Mouse (Mus musculus) urinary bladder, postnatal 4 days (tissue): ENCODE measurements around the gene Pttg1ip.

ENCODE experiments used
- DNase-seq, 2 experiments: peaks; one replicate each; pipeline ENCODE4 v3.0.0; 2021 to 2022; ENCODE audit warnings: low spot score in 2 of 2

The Pttg1ip gene

DNA sequence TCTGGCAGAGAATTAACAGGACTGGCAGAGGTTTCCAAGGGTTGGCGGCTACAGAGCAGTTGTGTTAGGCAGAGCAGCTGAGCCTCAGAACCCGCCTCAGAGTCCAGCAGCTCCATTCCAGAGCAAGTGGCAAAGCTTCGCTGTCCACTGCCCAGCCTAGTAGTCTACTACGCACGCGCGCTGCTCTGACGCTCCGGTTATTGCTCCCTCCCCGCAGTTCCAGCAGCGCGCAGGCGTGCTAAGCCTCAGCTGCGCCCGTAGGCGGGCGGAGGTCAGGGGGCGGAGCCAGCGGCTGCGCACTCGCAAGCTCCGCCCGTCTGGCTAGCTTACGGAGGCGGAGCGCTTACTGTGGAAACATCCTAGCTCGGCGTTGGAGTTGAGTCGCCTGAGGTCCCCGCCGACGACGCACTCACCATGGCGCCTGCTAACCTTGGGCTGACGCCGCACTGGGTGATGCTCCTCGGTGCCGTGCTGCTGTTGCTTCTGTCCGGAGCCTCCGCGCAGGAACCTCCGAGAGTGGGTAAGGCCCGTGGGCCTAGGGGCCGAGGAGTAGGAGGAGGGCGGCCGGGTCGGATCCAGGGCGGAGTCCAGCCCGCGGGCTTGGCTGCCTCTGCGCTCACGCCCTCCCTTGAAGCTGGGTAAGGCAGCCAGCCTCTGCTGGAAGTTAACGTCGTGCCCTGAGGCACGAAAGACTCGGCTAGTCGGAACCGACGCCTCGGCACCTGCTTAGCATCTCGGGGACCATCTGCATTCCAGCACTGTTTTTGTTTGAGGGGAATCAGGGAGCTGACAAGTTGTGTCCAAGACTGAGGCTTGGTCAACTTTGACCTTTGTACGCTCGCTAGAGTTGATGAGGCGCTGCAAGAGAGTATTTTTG lies at the start of gene Pttg1ip:
TSS of gene Pttg1ip (plus strand) at position 313 of the 877 bp plus-strand sequence.
- DNase-seq: peak; percentile 95 to 96

DNA sequence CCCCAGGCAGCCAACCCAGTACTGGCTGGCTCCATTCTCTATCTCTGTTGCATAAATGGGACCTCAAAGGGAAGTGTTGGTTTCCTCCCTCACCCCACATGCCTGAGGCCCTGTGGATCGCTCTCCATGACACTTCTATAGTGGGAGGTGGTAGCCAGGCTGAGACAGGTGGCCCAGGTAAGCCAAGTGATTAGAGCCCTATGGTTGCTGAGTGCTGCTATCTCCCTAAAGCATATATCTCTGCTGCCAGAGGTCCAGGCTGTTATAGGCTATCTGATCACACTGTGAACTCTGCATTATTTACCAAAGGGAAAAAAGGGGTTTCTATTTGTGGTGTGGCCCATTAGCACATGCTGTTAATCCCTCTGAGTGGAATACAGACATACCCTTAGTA lies 49.5 kb upstream of the Pttg1ip start:
- DNase-seq: no peak

DNA sequence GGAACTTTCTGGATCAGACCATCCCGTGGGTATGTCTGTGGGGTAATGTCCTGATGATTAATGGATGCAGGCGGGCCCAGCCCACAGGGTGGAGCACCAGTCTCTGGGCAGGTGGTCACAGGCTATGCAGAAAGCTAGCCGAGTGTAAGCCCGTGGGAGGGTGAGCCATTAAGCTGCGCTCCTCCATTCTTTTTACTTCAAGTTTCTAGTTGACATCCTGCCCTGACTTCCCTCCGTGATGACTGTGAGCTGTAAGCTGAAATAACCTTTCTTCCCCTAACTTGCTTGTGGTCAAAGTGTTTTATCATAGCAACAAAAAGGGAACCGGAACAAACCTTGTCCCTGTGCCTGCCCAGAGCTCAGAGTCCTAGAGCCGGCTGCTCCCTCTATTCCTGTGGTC lies 44.8 kb upstream of the Pttg1ip start:
- DNase-seq: no peak

DNA sequence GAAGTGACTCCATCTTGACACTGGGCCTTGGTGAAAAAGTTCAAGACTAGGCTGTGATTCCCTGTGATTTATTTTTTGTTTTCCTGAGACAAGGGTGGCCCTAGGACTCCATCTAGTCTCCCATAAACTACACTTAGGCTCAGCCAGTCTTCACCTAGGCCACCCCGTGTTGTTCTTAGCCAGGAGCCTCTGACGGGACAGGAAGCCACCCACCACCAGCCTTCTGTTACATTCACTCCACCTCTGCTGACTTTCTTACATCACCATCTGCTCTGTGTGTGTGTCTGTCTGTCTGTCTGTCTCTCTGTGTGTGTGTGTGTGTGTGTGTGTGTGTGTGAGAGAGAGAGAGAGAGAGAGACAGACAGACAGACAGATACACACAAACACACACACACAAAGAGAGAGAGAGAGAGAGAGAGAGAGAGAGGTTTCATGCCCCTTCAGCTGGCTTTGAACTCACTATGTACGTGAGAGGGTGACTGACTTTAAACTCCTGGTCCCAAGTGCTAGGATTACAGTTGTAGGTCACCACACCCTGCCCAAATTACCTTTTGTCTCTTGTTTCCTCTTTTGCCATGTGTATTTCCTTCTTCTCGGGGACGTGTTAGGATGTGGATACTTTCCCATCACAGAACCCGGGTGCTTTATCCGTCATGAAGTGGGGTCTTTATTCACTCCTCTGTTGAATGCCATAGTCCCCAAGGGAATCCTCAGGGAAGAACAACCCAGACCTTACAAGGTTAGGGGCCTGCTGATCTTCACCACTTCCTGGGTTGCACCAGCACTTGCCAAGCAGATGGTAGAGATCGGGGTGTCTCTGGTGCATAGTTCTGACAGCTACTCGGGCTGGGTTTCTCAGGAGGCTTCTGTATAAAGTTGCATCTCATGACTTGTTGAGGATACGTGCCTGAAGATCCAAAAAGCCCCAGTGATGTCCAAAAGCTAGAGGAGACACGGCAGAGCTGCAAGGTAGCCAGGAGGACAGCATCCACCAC lies 44.0 kb upstream of the Pttg1ip start:
- DNase-seq: no peak

DNA sequence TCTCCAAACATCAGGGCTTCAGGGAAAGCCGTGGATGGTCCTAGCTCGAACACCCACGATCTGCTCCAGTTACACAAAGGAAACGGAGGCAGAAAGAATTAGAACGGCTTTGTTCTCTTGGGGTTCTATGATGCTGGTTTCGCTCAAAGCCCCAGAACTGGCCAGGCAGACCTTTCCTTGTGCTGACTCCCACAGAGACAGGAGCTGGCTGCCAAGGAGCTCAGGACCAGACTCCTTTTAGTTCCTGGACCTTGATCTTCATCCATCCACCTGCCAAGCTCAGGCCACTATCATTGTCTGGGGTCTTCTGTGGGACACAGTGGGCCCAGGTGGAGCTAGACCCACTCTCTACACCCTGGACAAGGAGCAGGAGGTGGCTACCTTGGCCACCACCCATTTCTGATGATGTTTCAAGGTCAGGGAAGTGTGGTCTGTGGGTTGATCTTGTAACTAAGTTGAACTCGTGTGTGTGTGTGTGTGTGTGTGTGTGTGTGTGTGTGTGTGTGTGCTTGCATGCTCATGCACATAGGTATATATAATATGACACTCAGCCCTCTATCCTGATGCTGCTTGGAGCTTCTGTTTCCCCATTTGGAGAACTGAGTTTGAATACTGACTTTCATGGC lies 42.1 kb upstream of the Pttg1ip start:
- no peak for DNase-seq

DNA sequence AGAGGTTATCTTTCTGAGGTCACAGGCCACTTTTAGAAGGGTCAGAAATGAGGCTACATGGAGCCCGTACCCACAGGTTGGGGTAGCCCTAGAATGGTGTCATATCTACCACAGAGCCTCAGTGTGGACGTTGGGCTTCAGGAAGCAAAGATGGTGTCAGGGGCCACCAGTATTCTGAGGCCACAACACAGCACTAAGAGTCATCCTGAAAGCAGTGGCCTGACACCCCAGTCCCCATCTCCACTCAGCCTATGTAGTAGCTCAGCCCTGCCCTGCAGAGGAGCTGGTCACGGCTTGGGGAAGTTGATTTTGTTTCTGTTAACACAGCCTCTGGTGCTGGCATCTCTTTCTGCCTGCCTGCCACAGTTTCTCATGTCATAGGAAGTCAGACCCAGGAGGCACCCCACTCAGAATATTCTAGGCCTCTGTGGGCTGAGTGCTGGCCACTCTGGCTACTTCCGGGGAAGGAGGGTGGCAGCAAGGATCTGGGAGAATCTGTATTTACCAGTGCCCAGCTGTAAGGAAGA lies 40.9 kb upstream of the Pttg1ip start:
- no peak for DNase-seq

DNA sequence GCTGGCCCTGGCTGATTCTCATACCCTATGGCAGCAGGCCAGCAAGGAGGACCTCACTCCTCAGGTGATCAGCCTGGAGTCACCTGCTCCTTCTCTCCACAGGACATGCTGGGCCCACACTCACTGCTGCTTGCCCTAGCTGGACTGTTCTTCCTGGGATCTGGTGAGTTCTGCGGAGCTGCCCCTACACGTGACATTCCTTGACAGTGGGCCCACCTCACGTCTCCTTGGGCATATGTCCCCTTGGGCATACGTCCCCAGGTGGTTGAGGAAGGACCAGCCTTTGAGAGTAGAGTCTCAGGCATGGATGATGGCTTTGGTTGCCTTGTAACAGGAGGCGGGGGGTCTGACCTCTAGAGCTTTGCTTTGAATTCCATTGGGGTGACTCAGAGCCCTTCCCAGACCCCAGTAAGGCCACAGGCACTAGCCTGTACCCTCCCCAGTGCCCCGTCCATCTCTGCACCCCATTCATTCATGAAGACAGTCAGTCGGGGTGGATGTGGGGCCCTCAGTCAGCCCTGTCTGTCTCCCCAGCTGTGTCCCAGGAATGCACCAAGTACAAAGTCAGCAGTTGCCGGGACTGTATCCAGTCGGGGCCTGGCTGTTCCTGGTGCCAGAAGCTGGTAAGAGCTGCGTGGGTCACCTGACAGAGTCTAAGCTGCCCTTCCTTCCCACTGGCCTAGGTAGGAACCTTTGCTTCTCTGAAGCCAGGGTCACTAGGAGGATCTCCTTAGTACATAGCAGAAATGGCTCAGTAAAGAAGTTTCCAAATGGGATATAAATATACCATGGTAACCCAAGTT lies 39.5 kb upstream of the Pttg1ip start:
- DNase-seq: no peak

DNA sequence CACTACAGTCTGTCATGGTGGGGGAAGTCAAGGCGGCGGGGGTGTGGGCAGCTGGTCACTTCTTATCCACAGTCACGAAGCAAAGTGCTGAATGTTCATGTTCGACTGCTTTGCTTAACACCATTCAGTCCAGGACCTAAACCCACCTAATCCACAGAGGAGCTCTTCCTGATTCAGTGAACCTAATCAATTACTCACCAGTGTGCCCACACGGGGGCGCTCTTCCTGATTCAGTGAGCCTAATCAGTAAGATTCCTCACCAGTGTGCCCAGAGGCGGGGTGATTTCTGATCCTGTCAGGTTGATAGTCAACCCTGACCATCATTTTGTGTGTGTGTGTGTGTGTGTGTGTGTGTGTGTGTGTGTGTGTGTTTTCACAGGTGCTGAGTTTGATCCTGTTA lies 38.3 kb upstream of the Pttg1ip start:
- DNase-seq: no peak

DNA sequence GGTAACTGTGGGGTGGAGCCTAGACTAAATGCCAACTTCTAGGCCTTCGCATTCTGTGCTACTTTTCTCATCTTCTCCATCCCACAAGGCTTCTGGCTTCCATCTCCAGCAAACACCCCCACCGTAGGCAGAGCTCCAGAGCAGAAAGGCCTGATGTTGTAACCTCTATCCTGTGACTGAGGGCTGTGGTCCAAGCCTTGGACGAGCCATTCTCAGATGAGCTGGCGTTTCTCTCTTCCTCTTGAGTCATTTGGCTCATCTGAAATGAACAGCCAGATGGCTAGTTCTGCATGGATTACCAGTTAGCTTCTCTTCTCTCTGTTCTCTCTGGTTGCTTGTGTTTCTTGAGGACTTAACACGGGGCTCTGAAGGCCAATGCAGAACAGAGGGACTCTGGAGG lies 36.6 kb upstream of the Pttg1ip start:
- DNase-seq: peak in 1 of 2 experiments; percentile 45

DNA sequence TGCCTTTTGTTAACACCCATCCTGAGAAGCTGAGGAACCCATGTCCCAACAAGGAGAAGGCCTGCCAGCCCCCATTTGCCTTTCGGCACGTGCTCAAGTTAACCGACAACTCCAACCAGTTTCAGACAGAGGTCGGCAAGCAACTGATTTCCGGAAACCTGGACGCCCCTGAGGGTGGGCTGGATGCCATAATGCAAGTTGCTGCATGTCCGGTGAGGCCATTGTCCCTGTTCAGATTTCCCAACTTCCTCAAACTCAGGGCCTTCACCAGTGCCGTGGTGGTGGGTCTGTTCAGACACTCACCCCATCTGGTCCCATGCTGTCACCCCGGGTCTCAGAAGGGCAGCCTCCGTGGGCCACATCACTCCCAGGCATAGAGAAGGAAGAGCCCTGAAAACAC lies 32.9 kb upstream of the Pttg1ip start:
- no peak for DNase-seq

DNA sequence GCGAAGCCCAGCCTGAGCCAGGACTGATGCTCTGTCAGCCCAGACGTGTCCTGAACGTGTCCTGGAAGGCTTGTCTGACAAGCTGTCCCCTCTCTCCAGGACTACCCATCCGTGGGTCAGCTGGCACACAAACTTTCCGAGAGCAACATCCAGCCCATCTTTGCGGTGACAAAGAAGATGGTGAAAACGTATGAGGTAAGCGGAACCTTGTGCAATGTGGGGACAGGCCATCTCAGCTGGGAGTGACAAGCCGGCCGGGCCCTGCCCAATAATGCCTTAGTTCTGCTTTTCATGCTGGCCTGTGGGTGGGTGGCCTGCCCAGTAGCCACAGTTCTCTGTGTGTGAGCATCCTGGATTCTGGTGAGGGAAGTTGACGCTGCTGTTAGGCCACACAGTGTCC lies 30.6 kb upstream of the Pttg1ip start:
- no peak for DNase-seq

DNA sequence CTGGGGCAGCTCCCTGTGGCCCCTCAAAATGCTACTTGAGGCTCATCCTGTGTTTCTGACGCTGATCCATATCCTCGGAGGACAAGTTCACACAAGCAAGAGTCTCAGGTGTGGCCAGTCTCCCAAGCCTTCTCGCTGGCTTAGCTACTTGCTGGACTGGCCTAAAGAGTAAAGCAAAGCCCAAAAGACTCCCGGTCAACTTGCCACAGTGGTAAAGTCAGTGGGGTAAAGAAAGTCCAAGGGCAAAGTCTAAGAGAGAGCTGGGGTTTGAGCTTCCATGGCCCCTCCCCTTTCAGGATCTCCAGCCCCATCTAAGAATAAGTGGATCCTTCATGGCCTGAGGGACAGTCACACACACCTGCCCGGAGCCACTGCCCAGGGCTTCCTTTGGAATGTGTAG lies 29.4 kb upstream of the Pttg1ip start:
- no peak for DNase-seq

DNA sequence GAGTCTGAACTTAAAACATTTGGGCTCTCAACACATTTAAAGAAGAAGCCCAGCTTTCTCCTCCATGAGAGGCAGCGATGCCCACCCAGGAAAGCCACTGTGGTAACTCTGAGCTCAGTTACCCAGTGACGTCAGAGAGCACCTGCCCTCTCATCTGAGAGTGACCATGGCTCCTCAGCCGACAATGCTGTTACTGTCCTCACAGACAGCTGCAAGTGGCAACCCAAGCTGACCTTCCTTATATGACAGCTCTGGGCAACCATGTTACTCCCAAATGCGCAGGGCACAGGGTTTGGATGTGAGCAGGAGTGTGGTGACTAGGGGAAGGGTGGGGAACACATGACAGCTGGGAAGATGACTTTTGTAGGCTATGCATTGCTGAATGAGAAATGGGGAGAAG lies 28.2 kb upstream of the Pttg1ip start:
- no peak for DNase-seq

DNA sequence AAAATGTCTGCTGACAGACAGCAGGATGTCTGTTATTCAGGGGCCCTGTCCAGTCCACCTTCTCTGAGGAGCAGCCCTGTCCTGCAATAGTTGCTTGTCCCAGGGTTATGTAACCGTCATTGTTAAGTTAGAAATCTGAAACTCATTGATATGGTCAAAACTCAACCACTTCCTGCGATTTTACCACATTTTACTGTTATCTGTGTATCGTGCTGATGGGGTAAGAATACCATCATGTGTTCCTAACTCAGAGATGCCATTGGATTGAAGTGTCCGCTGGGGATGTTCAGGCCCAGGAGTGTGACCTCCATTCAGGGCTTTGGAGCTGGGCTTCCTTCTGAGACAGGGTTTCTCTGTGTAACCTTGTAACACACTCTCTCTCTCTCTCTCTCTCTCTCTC lies 26.6 kb upstream of the Pttg1ip start:
- DNase-seq: no peak

DNA sequence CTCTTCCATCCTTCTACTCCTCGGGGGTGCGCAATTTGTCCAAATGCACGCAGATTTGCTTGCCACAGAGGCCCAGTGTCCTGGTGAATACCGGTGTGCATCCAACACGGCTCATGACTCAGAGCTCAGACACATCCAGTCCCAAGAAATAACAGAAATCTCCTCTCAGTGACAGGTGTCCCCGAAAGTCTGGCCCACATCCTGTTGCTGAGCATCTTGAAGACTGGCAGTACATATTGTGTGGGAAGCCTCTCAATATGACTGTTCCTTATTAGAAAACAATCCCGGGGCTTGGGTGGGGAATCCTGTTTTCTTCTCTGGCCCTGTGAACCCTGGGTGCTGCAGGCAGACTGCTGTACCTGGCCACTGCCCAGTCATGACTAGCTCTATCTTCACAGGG lies 24.9 kb upstream of the Pttg1ip start:
- no peak for DNase-seq

DNA sequence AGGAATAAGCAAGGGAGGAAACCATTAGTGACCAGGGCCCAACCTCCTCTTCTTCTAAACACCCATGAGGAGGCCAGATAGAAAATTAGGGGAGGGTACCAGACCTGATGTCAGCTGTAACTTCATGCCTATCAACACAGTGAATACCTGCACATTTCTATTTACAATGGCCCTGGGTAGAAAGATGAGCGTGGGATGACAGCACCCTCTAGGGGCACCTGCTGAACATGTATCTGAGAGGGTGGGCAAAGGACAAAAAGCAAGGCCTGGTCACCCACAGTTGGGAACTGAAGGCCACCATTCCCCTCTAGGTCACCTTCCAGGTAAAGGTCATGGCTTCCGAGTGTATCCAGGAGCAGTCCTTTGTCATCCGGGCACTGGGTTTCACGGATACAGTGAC lies 23.9 kb upstream of the Pttg1ip start:
- no peak for DNase-seq

DNA sequence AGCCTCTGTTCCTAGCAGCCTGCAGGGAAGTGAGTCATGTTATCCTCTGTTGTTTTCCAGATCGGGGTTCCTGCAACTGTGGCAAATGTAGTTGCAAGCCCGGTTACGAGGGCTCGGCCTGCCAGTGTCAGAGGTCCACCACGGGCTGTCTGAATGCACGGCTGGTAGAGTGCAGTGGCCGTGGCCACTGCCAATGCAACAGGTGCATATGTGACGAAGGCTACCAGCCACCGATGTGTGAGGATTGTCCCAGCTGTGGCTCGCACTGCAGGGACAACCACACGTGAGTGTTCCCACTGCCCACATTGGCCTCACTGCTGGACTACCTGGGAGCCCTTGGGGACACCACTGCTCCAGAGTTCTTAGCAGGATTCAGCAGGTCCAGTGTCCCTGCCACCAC lies 21.4 kb upstream of the Pttg1ip start:
- DNase-seq: no peak

DNA sequence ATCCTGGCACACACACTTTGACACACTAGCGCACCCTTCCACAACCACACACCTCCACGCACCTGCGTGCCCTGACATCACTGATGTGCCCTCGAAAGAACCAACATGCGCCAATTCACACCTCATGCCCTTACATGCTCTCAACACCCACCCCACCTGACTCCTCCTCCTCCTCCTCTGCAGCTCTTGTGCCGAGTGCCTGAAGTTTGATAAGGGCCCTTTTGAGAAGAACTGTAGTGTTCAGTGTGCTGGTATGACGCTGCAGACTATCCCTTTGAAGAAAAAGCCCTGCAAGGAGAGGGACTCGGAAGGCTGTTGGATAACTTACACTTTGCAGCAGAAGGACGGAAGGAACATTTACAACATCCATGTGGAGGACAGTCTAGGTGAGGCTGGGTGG lies 20.7 kb upstream of the Pttg1ip start:
- no peak for DNase-seq

DNA sequence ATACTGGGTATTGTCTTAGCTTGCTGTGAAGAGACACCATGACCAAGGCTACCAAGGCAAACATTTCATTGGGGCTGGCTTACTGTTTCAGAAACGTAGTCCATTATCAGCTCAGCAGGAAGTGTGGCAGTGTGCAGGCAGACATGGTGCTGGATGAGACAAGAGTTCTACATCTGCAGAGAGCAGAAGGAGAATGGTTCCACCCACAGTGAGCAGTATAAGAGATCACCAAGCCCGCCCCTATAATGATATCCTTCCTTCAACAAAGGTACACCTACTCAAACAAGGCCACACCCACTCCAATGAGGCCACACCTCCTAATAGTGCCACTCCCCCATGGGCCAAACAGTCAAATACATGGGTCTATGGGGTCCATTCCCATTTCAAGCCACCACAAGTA lies 20.0 kb upstream of the Pttg1ip start:
- no peak for DNase-seq

DNA sequence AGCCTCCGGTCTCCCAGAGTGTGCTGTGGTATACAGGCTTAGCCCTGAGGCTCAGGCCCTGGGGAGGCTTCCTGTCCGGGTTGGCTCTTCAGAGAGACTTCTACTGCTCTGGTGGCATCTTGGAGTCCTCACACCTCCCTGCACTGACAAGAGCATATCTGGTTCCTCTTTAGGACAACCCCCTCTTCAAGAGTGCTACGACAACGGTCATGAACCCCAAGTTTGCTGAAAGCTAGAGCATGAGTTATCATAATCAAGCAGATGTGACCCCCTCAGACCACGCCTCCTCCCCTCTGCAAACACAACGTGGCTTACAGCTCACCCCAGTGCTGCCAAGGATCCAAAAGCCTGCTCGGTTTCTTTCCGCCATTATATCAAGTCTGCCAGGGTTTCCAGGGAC lies 16.5 kb upstream of the Pttg1ip start:
- no peak for DNase-seq

DNA sequence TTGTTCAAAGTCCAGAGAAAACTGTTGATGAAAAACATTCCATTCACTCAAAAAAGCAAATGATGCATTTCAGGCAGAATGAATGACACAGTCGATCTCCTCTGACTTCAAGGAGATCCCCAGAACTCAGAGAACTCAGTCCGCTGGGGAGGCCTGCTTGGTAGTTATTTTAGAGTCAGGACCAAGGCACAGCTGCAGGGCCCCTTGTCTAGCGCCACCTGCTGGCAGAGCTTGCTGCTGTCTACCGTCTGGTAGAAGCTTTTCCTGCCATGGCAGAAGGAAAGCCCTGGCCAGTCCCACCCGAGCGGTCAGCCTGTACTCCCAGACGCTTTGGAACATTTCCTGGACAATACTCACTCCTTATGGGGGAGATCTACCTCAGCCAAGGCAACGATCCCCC lies 14.9 kb upstream of the Pttg1ip start:
- DNase-seq: peak; percentile 69 to 90
